Mouse (Mus musculus): ENCODE results near the gene 2310030G06Rik. TPM values are rescaled to one million over a fixed set of nuclear protein-coding genes. Genes with fewer than 3 reads are reported as not detected.

The 2310030G06Rik gene
- total RNA-seq, 2 experiments from 2014 or later: 0.71 TPM; not detected in 1

GRCm38 (mm10) chr9:50709108-50709507, 37.2 kb downstream of the 2310030G06Rik start:
- ATAC-seq (replicated peaks; ENCODE audit: poor library complexity): peak; percentile 49

GRCm38 (mm10) chr9:50704907-50705306, 41.4 kb downstream of the 2310030G06Rik start:
- no peak for ATAC-seq (replicated peaks; ENCODE audit: poor library complexity)

GRCm38 (mm10) chr9:50700921-50701691, 45.2 kb downstream of the 2310030G06Rik start:
- ATAC-seq (replicated peaks; ENCODE audit: poor library complexity): 0 out of 2 replicates have a peak, but pooled peaks have one; percentile 16

DNA sequence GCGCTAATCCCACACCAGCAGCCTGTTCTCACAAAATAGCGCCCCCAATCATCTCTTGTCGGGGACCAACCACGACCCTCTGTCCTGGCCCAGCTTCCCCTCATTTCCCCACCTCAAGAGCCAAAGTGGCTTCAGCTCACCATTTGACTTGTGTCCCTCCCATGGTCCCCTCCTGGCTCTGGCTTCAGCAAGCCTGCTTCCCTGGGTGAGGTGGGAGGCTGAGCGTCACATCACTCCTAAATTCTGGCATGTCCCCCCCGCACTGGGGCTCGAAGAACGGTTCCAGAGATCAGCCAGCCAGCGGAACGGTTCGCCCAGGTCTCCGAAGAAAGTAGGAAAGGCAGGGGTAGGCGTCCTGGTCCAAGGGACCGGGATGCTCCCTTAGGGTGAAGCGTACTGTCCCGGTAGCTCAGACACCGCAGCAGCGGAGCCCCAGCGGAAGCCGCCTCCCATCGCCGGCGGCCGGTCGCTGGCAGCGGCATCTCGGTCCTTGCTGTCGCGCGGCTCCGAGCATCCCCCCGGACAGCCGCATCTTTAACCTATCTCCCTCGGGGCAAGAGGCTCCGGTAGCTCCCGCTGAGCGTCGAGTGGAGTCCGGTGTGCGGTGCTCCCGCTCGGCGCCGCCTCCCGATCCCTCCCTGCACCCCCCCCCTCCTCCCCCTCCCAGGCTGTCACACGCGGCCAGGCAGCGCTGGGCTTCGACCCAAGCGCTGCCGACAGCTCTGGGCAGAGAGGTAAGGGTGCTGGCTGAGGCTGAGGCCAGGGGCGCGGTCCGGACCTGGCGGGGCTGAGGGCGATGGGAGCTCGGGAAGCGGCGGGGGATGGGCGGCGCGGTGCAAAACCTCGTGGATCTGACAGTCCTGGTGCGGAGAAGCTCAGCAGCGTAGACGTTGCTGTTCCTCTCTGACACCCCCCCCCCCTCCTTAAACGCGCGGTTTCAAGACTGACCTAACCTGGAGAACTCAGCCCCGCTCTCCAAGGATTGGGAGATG, 47.6 kb downstream of the 2310030G06Rik start:
- ATAC-seq (replicated peaks; ENCODE audit: poor library complexity): peak; percentile 36; the same call in 1 of the 2 replicates

- ATAC-seq (replicated peaks; ENCODE audit: poor library complexity): peak; percentile 73
Observed at GRCm38 (mm10) chr9:50697706-50698041, 48.7 kb downstream of the 2310030G06Rik start.

- ATAC-seq (replicated peaks; ENCODE audit: poor library complexity): no peak
Observed at GRCm38 (mm10) chr9:50696851-50697705, 49.3 kb downstream of the 2310030G06Rik start.

GRCm38 (mm10) chr9:50695153-50695552, 51.2 kb downstream of the 2310030G06Rik start:
- ATAC-seq (replicated peaks; ENCODE audit: poor library complexity): no peak

DNA sequence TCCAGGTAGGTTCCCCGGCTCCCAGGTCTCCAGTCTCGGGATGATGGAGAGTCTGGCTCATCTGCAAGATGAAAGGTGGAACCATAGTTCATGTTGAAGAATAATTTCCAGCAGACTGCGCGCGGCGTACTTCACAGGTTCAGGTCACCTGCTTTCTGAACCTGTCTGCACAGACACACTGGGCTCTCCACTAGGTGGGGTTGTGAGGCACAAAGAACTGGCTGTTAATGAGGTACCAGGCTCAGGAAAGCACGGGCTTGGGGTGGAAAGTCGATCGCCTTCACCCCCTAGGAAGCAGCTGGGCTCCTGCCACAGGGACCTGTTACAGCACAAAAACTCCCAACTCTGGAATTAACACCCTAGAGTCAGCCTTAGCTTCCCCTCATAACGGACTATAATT, 52.7 kb downstream of the 2310030G06Rik start:
- ATAC-seq (replicated peaks; ENCODE audit: poor library complexity): peak; percentile 76

- no peak for ATAC-seq (replicated peaks; ENCODE audit: poor library complexity)
Observed at GRCm38 (mm10) chr9:50692626-50693580, 53.4 kb downstream of the 2310030G06Rik start.

Other genes with a start within 250 kb of the 2310030G06Rik start
- 107 and 121 TPM in 2 replicates for gene Pts, start 217.8 kb downstream of the 2310030G06Rik start, total RNA-seq (2015)
- 54.6 and 63.6 TPM in 2 replicates for gene Pts, start 217.8 kb downstream of the 2310030G06Rik start, total RNA-seq (2017)
- gene Il18, start 191.7 kb downstream of the 2310030G06Rik start, total RNA-seq (2015): 2.9 and 5.0 TPM in 2 replicates
- 0.37 and 1.5 TPM in 2 replicates for gene Il18, start 191.7 kb downstream of the 2310030G06Rik start, total RNA-seq (2017)
- gene Bco2, start 191.4 kb downstream of the 2310030G06Rik start, total RNA-seq (2015): 0.35 and 1.2 TPM in 2 replicates
- 0.21 and 0.61 TPM in 2 replicates for gene Bco2, start 191.4 kb downstream of the 2310030G06Rik start, total RNA-seq (2017)
- gene Tex12, start 185.2 kb downstream of the 2310030G06Rik start, total RNA-seq (2015): not detected in 2 replicates
- not detected in 2 replicates for gene Tex12, start 185.2 kb downstream of the 2310030G06Rik start, total RNA-seq (2017)
- gene Sdhd, start 142.7 kb downstream of the 2310030G06Rik start, total RNA-seq (2015): 252 and 258 TPM in 2 replicates
- gene Sdhd, start 142.7 kb downstream of the 2310030G06Rik start, total RNA-seq (2017): 194 and 222 TPM in 2 replicates
- gene Timm8b, start 142.6 kb downstream of the 2310030G06Rik start, total RNA-seq (2015): 109 and 110 TPM in 2 replicates
- 183 and 233 TPM in 2 replicates for gene Timm8b, start 142.6 kb downstream of the 2310030G06Rik start, total RNA-seq (2017)
- 2.4 and 3.0 TPM in 2 replicates for gene Pih1d2, start 129.2 kb downstream of the 2310030G06Rik start, total RNA-seq (2015)
- gene Pih1d2, start 129.2 kb downstream of the 2310030G06Rik start, total RNA-seq (2017): 1.9 and 2.9 TPM in 2 replicates
- gene Nkapd1, start 129.1 kb downstream of the 2310030G06Rik start, total RNA-seq (2015): 43.1 and 44.6 TPM in 2 replicates
- 42.8 and 68.2 TPM in 2 replicates for gene Nkapd1, start 129.1 kb downstream of the 2310030G06Rik start, total RNA-seq (2017)
- 47.2 and 58.0 TPM in 2 replicates for gene Dlat, start 86.8 kb downstream of the 2310030G06Rik start, total RNA-seq (2015)
- gene Dlat, start 86.8 kb downstream of the 2310030G06Rik start, total RNA-seq (2017): 47.9 and 48.0 TPM in 2 replicates
- gene Dixdc1, start 7.0 kb downstream of the 2310030G06Rik start, total RNA-seq (2015): 0.07 and 0.22 TPM in 2 replicates
- 0.42 and 0.44 TPM in 2 replicates for gene Dixdc1, start 7.0 kb downstream of the 2310030G06Rik start, total RNA-seq (2017)
- 0.71 and 0.99 TPM in 2 replicates for gene Cryab, start 4.8 kb upstream of the 2310030G06Rik start, total RNA-seq (2015)
- gene Cryab, start 4.8 kb upstream of the 2310030G06Rik start, total RNA-seq (2017): 0.34 and 0.54 TPM in 2 replicates
- gene Hspb2, start 5.8 kb upstream of the 2310030G06Rik start, total RNA-seq (2015): not detected in 2 replicates
- not detected in 2 replicates for gene Hspb2, start 5.8 kb upstream of the 2310030G06Rik start, total RNA-seq (2017)
- 6.9 and 7.8 TPM in 2 replicates for gene Fdxacb1, start 21.7 kb upstream of the 2310030G06Rik start, total RNA-seq (2015)
- 6.0 and 7.0 TPM in 2 replicates for gene Fdxacb1, start 21.7 kb upstream of the 2310030G06Rik start, total RNA-seq (2017)
- 23.2 and 30.8 TPM in 2 replicates for gene Alg9, start 28.5 kb upstream of the 2310030G06Rik start, total RNA-seq (2015)
- gene Alg9, start 28.5 kb upstream of the 2310030G06Rik start, total RNA-seq (2017): 21.4 and 24.7 TPM in 2 replicates
- 19.5 and 19.7 TPM in 2 replicates for gene 1110032A03Rik, start 29.0 kb upstream of the 2310030G06Rik start, total RNA-seq (2015)
- gene 1110032A03Rik, start 29.0 kb upstream of the 2310030G06Rik start, total RNA-seq (2017): 13.3 and 16.4 TPM in 2 replicates
- 39.5 and 40.0 TPM in 2 replicates for gene Ppp2r1b, start 98.8 kb upstream of the 2310030G06Rik start, total RNA-seq (2015)
- gene Ppp2r1b, start 98.8 kb upstream of the 2310030G06Rik start, total RNA-seq (2017): 47.9 and 55.2 TPM in 2 replicates